Mouse (Mus musculus): ENCODE measurements around the gene Tor1a. TPM values are rescaled to one million over a fixed set of nuclear protein-coding genes. Genes with fewer than 3 reads are reported as not detected.

The Tor1a gene
- polyA plus RNA-seq, 1 experiment, result 56.3 TPM

DNA sequence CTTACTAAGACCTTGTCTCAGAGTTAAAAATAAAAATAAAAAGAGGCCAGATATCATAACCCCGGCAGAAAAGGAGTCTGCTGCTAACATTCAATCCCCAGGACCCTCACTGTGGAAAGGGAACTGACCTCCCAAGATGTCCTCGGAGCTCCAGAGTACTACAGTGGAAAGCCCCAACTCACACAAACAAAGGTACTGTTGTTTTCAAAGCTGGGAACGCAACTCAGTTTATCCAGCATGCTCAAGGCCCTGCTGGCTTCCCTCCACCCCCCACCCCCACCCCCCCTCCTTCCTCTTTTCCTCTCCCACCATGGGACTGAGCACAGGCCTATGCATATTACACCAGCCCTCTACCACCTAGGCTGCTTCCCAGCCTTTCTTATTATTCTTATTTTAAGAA lies 52.9 kb downstream of the Tor1a start:
- no peak for DNase-seq
- WGBS, result 48% methylated on average over 3 of the region's 3 CpGs
- Histone ChIP-seq H3K4me1 (ENCODE audit: control insufficient read depth, insufficient read depth, low read length) (peaks cover 3% of the 10 kb centered on the region; the same call in 1 of the 2 replicates), H3K27ac (ENCODE audit: insufficient read depth, low read length) (no peak overlapping the region), H3K27me3 (ENCODE audit: control insufficient read depth, insufficient read depth, low read length) (no peaks in the 10 kb centered on the region), H3K4me3 (replicated peaks; ENCODE audit: insufficient read depth, low read depth, low read length) (no peak overlapping the region)
- TF ChIP-seq CTCF (IDR thresholded peaks at IDR 0.05; ENCODE audit: borderline replicate concordance, insufficient read depth, low read depth, low read length) (no peak), POLR2A (IDR thresholded peaks at IDR 0.05; ENCODE audit: borderline replicate concordance, insufficient read depth, low read length) (no peak)

GRCm38 (mm10) chr2:30913022-30913421 lies 54.7 kb downstream of the Tor1a start:
- WGBS, result 89% methylated on average over 8 of the region's 8 CpGs
- no peaks in the 10 kb centered on the region for H3K27me3 ChIP-seq (ENCODE audit: control insufficient read depth, insufficient read depth, low read length)
- peaks cover 3% of the 10 kb centered on the region; the same call in 1 of the 2 replicates for H3K4me1 ChIP-seq (ENCODE audit: control insufficient read depth, insufficient read depth, low read length)
- DNase-seq, result no peak
- no peak overlapping the region for H3K4me3 ChIP-seq (replicated peaks; ENCODE audit: insufficient read depth, low read depth, low read length)
- TF ChIP-seq CTCF (IDR thresholded peaks at IDR 0.05; ENCODE audit: borderline replicate concordance, insufficient read depth, low read depth, low read length), result no peak
- no peak for TF ChIP-seq POLR2A (IDR thresholded peaks at IDR 0.05; ENCODE audit: borderline replicate concordance, insufficient read depth, low read length)
- no peak overlapping the region for H3K27ac ChIP-seq (ENCODE audit: insufficient read depth, low read length)

DNA sequence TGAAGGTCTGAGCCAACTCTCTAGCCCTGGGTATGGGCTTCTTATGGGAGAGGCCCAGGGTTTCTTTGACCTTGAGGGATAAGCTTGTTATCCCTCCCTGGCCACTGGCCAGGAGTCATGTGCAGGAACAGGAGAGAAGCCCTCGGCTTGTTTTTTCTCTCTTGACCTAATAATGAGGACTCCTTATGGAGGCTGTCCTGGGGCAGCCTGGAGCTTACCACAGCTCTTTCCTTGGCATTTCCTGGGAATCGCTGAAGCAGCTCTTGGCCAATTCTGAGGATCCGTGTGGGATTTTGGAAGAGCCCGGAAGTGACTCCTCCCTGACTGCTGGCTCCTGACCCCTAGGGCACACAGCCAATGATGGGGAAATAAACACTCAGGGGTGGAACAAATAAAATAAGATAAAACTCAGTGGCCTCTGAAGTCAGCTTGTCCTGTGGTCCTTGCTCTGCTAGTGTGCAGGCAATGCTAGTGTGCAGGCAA lies 55.4 kb downstream of the Tor1a start:
- DNase-seq, result no peak
- no peak overlapping the region for H3K4me3 ChIP-seq (replicated peaks; ENCODE audit: insufficient read depth, low read depth, low read length)
- no peak overlapping the region for H3K27ac ChIP-seq (ENCODE audit: insufficient read depth, low read length)
- TF ChIP-seq CTCF (IDR thresholded peaks at IDR 0.05; ENCODE audit: borderline replicate concordance, insufficient read depth, low read depth, low read length) (no peak), POLR2A (IDR thresholded peaks at IDR 0.05; ENCODE audit: borderline replicate concordance, insufficient read depth, low read length) (no peak)
- WGBS, result 34% methylated on average over 4 of the region's 4 CpGs
- H3K4me1 ChIP-seq (ENCODE audit: control insufficient read depth, insufficient read depth, low read length), result no peaks in the 10 kb centered on the region
- H3K27me3 ChIP-seq (ENCODE audit: control insufficient read depth, insufficient read depth, low read length), result no peaks in the 10 kb centered on the region

Other genes starting within 250 kb of the Tor1a start
- 3.8 and 4.7 TPM in 2 replicates for gene 1700001O22Rik, start 164.3 kb downstream of the Tor1a start, polyA plus RNA-seq (2012; rRNA removed)
- 37.1 and 37.8 TPM in 2 replicates for gene Ntmt1, start 160.1 kb downstream of the Tor1a start, polyA plus RNA-seq (2012; rRNA removed)
- gene Asb6, start 137.6 kb downstream of the Tor1a start, polyA plus RNA-seq (2012; rRNA removed), result 46.6 and 52.6 TPM in 2 replicates
- 1.7 and 2.1 TPM in 2 replicates for gene Prrx2, start 133.0 kb downstream of the Tor1a start, polyA plus RNA-seq (2012; rRNA removed)
- gene Ptges, start 38.1 kb downstream of the Tor1a start, polyA plus RNA-seq (2012; rRNA removed), result 3.7 and 4.3 TPM in 2 replicates
- 38.0 and 40.6 TPM in 2 replicates for gene Tor1b, start 15.0 kb downstream of the Tor1a start, polyA plus RNA-seq (2012; rRNA removed)
- 118 and 123 TPM in 2 replicates for gene BC005624, start 14.3 kb upstream of the Tor1a start, polyA plus RNA-seq (2012; rRNA removed)
- gene Usp20, start 14.3 kb upstream of the Tor1a start, polyA plus RNA-seq (2012; rRNA removed), result 59.2 and 68.6 TPM in 2 replicates
- 310 and 320 TPM in 2 replicates for gene Fnbp1, start 174.1 kb upstream of the Tor1a start, polyA plus RNA-seq (2012; rRNA removed)
- 30.0 and 33.9 TPM in 2 replicates for gene Gpr107, start 184.4 kb upstream of the Tor1a start, polyA plus RNA-seq (2012; rRNA removed)